Mouse (Mus musculus) frontal cortex, adult (tissue): ENCODE measurements at regions not wholly inside any gene's neighbourhood (a gene's known extent, or its start where the extent isn't known, plus 50 kb on each side); places are given as distances from the start of the nearest gene placed in this dataset.

Experiments
- ATAC-seq: cut with Nextera tagmentation; 2 replicates; pipeline ENCODE4 v1.9.2; 2017; ENCODE audit warnings: mild to moderate bottlenecking, moderate library complexity, mixed read lengths; ENCODE audit not compliant: low TSS enrichment

DNA sequence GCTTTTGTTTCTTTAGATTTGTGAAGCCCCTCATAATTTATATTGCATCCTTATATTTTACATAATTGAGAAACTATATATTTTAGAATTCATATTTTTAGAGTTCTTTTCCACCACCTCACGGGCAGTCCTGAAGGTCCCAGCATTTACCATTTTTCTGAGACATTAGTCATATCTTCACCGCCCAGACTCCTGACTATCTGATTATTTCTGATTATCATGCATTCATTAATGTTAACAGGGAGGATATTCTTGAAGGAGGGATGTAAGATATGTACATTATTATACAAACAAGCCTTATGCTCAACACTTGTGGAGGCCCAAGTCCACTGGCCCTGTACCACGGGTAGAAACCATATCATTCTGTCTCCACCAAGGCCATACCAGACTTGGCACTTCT, 743.4 kb downstream of the Hace1 start:
- ATAC-seq = no peak

DNA sequence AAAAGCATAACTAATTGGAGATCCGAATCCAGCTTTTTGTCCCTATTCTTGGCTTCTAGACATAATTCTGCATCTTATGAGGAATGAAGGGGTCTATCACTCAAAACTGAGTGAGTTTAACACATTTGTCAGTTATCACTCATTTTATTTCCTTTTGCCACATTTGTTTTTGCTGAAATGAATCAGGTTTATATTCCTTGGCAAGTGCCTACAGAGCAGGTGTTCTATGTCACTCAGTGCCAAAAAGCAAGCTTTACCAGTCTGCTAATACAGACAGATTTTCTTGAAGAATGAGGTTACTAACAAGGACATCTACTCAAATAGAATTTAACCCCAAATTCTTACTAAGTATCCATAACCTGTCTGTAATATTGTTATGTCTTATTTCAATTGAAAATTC, 751.4 kb downstream of the Hace1 start:
- ATAC-seq = no peak

DNA sequence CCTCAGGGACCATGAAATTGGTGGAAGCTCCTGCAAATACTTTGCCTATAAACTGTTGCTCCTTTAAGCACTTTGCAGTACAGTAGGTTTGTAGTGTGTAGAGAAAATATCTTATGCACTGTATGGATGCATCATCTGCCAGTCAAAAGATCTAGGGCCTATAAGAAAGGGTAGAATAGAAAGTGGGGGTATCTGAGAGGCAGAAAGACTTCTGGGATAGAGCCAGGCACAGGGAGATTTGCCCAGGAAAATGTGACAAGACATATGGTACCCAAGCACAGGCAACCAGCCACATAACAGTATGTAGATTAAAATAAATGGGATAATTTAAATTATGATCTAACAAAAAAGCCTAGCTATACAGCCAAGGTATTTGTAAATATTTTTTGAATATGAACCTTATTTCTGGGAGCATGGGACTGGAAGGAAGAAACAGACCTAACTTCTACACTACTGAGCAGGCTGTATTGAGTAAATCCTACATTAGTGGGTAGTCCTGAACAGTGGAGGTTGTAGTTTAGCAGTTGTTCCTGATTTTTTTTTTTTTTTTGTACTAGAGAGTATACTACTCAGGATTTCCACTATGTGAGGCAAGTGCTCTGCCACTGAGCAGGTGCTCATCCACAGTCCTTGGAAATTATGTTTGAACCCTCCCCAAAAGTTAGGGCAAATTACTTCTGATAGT, 754.1 kb downstream of the Hace1 start:
- peak; percentile 50; the same call in 1 of the 2 replicates for ATAC-seq

DNA sequence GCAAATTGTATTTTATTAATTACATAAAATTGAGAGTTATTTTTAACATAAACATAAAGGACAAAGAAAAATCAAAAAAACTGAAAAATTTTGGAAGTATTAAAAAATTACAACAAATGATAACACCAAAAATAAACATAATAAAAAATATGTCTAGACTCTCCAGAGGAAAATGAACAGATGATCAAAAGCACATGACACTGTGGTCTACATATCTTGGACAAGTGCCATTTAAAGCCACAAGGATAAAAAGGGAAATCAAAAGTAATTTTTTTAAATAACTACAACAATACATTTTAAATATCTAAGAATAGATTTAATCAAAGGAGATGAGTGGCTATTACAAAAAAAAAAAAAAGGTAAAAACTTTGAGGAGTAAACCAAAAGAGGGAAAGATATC, 755.6 kb downstream of the Hace1 start:
- no peak for ATAC-seq

DNA sequence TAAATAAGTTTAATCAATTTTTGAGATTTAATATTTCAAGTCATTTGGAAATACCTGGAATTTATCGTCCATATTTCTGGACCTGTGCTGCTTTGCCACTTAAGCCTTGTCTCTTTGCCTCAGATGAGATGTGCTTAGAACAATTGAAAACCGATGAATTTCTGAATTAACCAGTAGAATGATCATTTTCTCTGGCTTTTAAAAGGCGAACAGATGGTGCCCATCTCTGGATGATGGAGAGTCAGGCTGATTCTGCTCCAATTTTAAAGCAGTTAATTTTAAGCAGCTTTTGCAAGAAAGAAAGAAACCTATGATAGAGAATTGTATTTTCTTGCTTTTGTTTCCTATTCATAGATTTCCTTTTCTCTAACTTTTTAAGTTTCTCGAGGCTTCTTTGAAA, 767.7 kb downstream of the Hace1 start:
- ATAC-seq = no peak

DNA sequence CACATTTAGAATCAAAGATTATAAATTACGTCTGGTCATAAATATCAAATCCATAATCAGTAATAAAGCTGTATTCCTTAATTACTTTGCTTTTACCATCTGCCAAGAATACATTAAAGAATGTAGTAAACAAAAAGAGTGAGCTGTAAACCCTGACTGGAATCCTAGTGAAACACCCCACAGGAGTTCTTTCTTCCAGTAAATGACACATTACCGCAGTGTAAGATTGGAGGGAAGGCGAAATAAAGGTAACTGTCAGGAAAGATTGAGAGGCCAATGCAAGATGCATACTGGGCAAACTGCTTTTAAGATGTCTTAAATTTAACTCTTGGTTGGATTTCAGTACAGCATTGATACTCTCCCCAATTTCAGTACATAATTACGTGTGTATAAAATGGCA, 772.0 kb downstream of the Hace1 start:
- ATAC-seq = no peak

DNA sequence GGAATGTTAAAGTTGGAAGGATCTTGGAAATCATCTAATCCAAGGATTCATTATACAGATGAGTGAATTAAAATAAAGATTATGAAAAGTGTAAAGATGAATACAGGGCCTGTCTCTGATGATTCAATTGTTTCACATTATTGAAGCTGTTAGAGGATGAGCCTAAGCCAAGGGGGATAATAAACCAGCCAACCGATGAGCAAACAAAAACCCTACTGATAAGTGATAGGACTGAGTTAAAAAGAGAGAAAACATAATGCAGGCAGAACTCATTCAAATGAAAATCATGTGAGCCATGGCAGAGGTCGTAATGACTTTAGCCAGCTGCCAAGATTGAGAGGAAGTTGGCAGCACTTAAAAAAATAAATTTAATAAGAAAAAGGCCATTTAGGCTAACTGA, 772.6 kb downstream of the Hace1 start:
- no peak for ATAC-seq

DNA sequence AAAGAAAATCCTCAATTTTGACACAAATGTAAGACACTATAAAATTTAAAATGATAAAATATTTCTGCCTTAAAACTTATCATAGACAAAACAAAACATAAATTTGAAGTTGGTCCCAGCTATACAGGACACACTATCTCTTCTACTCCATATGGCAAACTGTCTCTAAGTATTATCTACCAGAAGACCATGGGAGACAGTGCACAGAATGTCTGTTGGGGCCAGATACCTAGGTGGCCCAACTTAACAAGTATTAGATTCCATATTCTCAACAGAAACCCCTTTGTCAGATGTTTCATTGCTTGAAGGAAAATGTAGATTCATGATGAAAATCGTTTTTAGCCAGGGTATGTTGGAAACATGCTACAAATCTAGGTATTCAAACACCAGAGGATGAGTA, 779.1 kb downstream of the Hace1 start:
- no peak for ATAC-seq

DNA sequence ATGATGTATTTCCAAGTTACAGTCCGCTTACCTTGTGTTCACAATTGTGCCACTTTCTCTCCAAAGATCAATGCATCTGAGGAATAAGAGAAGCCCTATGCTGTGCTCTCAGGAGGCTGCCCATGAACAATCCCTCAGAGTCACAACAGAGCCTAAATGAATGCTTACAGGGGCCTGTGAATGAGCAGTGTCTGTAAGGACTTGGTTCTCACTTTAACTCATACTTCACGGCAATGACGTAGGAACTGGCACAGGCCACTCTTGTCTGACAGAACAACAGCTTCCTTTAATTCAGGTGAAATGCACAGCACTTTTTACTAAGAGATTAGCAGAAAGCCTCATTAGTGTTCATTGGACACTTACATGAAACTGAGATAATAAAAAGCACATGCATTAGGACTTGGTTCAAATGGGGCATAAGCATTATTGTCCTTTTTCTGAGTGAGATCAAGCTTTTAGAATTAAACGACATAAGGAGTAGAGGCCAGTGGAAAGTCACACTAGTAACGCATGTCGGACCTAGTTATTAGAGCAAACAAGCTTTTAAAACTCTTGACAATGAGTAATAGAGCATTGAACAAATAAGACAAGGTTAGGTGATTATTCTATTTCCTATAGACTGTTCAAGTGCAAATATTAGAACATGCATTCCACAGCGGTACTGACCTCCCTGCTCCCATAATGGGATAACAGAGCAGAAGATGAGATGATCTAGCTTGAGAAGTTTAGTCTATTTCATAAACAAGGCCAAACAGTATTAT, 796.3 kb downstream of the Hace1 start:
- ATAC-seq = no peak

DNA sequence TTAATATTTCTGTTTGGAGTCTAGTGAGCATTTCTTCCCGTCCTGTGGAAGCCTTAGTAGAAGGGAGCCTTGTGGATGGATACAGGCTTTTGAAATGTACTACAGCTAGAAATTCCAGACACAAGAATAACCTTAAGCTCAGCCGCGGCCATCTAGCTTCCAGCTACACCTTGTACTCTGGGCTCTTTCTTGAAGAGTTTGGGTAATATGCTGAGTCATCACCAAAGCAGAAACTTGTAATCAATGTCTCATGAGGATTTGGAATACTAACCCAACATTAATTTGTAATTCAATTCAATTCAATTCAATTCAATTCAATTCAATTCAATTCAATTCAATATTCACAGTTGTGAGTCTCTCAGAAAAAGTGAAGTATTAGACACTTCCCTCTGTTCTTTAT, 797.0 kb downstream of the Hace1 start:
- no peak for ATAC-seq

DNA sequence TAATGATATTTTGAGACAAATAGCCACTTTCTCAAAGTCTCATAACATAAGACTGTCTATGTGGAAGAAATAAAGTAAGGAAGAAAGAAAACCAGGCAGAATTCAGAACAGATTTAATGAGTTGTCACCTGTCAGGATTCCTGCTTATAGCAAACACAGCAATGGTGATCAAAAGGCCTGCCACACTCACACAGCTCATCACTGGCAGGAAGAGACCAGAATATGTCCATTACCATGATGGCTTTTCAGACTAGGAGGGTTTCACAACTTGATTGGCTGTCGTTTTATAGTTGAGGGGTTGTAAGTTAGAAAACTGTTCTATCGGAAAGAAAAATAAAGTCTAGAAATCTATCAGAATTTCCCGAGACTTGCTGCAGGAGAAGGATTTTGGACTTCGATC, 819.5 kb downstream of the Hace1 start:
- no peak for ATAC-seq

DNA sequence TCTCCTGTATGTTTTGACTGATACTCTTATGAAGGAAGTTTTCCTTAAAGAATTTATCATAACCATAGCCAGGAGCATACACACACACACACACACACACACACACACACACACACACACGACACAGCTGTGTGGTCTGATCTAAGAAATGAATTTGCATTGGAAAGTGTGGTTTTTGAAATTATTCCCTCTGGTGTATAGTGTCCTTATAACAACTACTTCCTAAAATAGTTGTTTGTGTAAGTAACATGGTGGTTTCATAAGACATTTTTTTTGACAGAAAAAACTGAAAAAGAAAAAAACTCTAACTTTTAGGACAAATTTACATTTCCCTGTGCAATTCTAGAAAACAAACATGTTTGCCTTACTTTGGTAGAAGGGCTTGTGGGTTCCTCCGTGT, 826.3 kb downstream of the Hace1 start:
- ATAC-seq = no peak
